Mouse (Mus musculus): Measurements from ENCODE around the gene Tmem132c. TPM values are rescaled to one million over a fixed set of nuclear protein-coding genes. Genes with fewer than 3 reads are reported as not detected.
A peak's percentile ranks its signal among the peaks of the same experiment; 100 is the strongest.

Tmem132c gene
- polyA plus RNA-seq, 1 experiment from 2014 or later, result 44.7 TPM

GRCm38 (mm10) chr5:127396889-127397288 is 155.3 kb downstream of the Tmem132c start:
- H3K27me3 ChIP-seq (ENCODE audit: low read depth, poor library complexity, severe bottlenecking), result no peaks in the 10 kb centered on the region
- H3K27ac ChIP-seq, result no peak overlapping the region
- no peak overlapping the region for H3K4me3 ChIP-seq
- H3K4me1 ChIP-seq, result peaks cover 27% of the 10 kb centered on the region
- no peaks in the 10 kb centered on the region for H3K9me3 ChIP-seq (replicated peaks)
- H3K36me3 ChIP-seq, result peaks cover 9% of the 10 kb centered on the region; the same call in 1 of the 2 replicates
- WGBS, result 76% methylated on average over 9 of the region's 9 CpGs
- DNase-seq (ENCODE audit: low spot score), result no peak

DNA sequence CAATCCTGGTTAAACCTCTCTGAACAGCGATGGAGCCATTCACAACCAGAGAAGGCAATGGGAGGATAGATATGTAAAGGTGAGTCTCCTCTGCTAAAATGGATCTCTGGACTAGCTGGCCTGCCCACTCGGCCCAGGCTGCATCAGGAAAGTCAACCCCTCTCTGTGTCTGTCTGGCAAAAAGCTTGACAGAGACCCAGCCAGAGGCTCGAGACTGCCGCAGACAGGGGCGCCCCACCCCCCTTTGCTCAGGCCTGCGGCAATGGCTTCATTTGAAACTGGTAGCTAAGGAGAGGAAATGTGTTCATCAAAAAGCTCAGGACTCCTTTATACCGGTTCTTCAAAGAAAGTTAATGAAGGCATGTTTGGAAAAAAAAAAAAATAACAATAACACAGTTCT is 156.4 kb downstream of the Tmem132c start:
- Histone ChIP-seq H3K27ac (peak overlapping the region; percentile 50), H3K36me3 (peaks cover 18% of the 10 kb centered on the region), H3K4me1 (peaks cover 27% of the 10 kb centered on the region), H3K4me3 (no peak overlapping the region), H3K9me3 (replicated peaks) (no peaks in the 10 kb centered on the region), H3K27me3 (ENCODE audit: low read depth, poor library complexity, severe bottlenecking) (no peaks in the 10 kb centered on the region)
- WGBS, result 10% methylated on average over 7 of the region's 7 CpGs
- DNase-seq (ENCODE audit: low spot score), result peak; percentile 58

GRCm38 (mm10) chr5:127405391-127406000 is 163.9 kb downstream of the Tmem132c start:
- WGBS, result 48% methylated on average over 18 of the region's 18 CpGs
- no peak overlapping the region for H3K4me3 ChIP-seq
- peaks cover 16% of the 10 kb centered on the region for H3K36me3 ChIP-seq
- H3K27ac ChIP-seq, result peak overlapping the region; percentile 67
- H3K27me3 ChIP-seq (ENCODE audit: low read depth, poor library complexity, severe bottlenecking), result no peaks in the 10 kb centered on the region
- no peak for DNase-seq (ENCODE audit: low spot score)
- H3K9me3 ChIP-seq (replicated peaks), result no peaks in the 10 kb centered on the region
- H3K4me1 ChIP-seq, result peaks cover 22% of the 10 kb centered on the region

- no peak overlapping the region for H3K4me3 ChIP-seq
- peaks cover 16% of the 10 kb centered on the region for H3K36me3 ChIP-seq
- peak overlapping the region; percentile 67 for H3K27ac ChIP-seq
- no peaks in the 10 kb centered on the region for H3K9me3 ChIP-seq (replicated peaks)
- 14% methylated on average over 9 of the region's 9 CpGs for WGBS
- H3K27me3 ChIP-seq (ENCODE audit: low read depth, poor library complexity, severe bottlenecking), result no peaks in the 10 kb centered on the region
- DNase-seq (ENCODE audit: low spot score), result no peak
- H3K4me1 ChIP-seq, result peaks cover 22% of the 10 kb centered on the region
These were observed 164.5 kb downstream of the Tmem132c start for GRCm38 (mm10) chr5:127406014-127406655.

DNA sequence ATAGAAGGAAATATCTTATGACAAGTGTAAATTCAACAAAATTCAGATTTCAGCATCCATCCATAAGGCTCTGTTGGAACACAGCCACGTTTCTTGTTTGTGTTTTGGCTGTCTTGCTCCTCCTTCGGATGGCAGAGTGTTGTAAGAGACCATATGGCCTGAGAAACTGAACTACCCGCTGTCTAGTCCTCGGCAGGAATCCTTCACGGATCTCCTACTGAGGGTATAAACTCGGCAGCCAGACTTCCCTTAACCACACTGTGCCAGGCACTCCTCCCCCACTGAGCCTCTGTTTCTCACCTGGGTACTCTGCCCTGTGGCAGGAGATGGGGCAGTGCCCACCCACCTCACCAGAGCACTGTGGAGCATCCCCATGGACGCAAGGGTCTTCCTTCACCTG is 174.9 kb downstream of the Tmem132c start:
- peaks cover 3% of the 10 kb centered on the region; the same call in 1 of the 2 replicates for H3K4me1 ChIP-seq
- DNase-seq (ENCODE audit: low spot score), result no peak
- no peak overlapping the region for H3K4me3 ChIP-seq
- 65% methylated on average over 7 of the region's 7 CpGs for whole genome bisulfite sequencing
- H3K36me3 ChIP-seq, result peaks cover 21% of the 10 kb centered on the region
- H3K27me3 ChIP-seq (ENCODE audit: low read depth, poor library complexity, severe bottlenecking), result no peaks in the 10 kb centered on the region
- no peaks in the 10 kb centered on the region for H3K9me3 ChIP-seq (replicated peaks)
- H3K27ac ChIP-seq, result no peak overlapping the region

GRCm38 (mm10) chr5:127423936-127424335 is 182.3 kb downstream of the Tmem132c start:
- no peaks in the 10 kb centered on the region for H3K9me3 ChIP-seq (replicated peaks)
- no peak overlapping the region for H3K4me3 ChIP-seq
- no peaks in the 10 kb centered on the region for H3K4me1 ChIP-seq
- H3K27me3 ChIP-seq (ENCODE audit: low read depth, poor library complexity, severe bottlenecking), result no peaks in the 10 kb centered on the region
- DNase-seq (ENCODE audit: low spot score), result no peak
- H3K36me3 ChIP-seq, result 0 out of 2 replicates have a peak, but pooled peaks cover 4% of the 10 kb centered on the region
- no peak overlapping the region for H3K27ac ChIP-seq

DNA sequence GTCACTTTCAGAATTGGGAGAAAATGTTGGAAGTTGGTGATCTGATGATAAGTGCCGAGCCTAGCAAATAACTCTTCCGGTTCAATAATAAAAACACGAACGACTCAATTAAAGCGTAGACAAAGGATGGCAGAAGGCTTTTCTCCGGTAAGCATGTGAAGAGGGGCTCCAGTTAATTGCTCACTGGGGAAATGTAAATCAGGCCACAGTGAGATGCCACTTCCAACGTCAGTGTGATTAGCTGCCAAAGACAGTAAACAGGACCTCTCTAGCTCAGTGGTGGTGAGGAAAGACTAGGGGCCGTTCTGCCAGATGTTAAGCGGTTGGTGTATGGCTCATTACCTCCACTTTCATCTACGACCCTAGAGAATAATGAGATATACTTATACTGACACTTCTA is 187.5 kb downstream of the Tmem132c start:
- Histone ChIP-seq H3K27me3 (ENCODE audit: low read depth, poor library complexity, severe bottlenecking) (no peaks in the 10 kb centered on the region), H3K9me3 (replicated peaks) (no peaks in the 10 kb centered on the region), H3K27ac (no peak overlapping the region), H3K36me3 (peaks cover 5% of the 10 kb centered on the region; the same call in 1 of the 2 replicates), H3K4me3 (no peak overlapping the region), H3K4me1 (no peaks in the 10 kb centered on the region)
- 46% methylated on average over 10 of the region's 10 CpGs for WGBS
- no peak for DNase-seq (ENCODE audit: low spot score)

DNA sequence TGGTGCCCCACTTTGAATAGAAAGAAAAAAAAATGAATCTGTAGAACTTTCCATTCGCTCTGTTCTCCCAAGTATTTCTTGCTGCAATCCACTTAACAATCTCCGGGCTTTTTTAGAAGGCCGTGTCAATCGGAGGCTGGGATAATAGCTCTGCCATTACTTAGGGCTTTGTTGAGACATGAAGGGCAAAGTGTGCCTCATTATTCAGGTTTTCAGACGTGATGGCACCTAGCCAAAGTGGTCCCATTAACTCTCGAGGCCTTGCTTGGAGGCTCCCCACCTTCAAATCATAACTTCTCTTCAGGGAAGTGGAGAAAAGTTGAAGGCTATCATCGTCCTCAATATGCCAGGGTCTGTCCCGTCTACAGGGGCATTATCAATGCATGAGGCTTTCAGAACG is 190.0 kb downstream of the Tmem132c start:
- no peak for DNase-seq (ENCODE audit: low spot score)
- peaks cover 6% of the 10 kb centered on the region; the same call in 1 of the 2 replicates for H3K36me3 ChIP-seq
- H3K4me1 ChIP-seq, result no peaks in the 10 kb centered on the region
- H3K4me3 ChIP-seq, result no peak overlapping the region
- no peaks in the 10 kb centered on the region for H3K27me3 ChIP-seq (ENCODE audit: low read depth, poor library complexity, severe bottlenecking)
- no peaks in the 10 kb centered on the region for H3K9me3 ChIP-seq (replicated peaks)
- WGBS, result 86% methylated on average over 9 of the region's 9 CpGs
- H3K27ac ChIP-seq, result no peak overlapping the region

GRCm38 (mm10) chr5:127436836-127437235 is 195.2 kb downstream of the Tmem132c start:
- Histone ChIP-seq H3K27me3 (ENCODE audit: low read depth, poor library complexity, severe bottlenecking) (no peaks in the 10 kb centered on the region), H3K4me3 (no peak overlapping the region), H3K4me1 (no peaks in the 10 kb centered on the region), H3K27ac (no peak overlapping the region), H3K36me3 (peaks cover 25% of the 10 kb centered on the region), H3K9me3 (replicated peaks) (no peaks in the 10 kb centered on the region)
- no peak for DNase-seq (ENCODE audit: low spot score)
- 96% methylated on average over 5 of the region's 5 CpGs for WGBS

DNA sequence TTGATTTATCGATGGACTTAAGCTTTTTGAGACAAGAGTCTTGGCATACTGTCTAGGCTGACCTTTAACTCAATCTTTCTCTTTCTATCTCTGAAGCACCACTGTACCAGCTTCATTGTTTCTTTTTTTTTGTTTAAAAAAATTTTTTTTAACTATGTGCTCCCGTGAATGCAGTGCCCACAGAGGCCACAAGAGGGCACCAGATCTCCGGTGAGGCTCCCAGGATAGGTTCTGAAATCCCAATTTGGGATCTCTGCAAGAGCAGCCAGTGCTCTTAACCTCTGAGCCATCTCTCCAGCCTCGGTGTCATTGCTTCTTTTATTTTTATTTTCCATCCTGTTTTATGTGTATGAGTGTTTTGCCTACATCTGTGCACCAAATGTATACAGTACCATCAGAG is 197.0 kb downstream of the Tmem132c start:
- Histone ChIP-seq H3K27me3 (ENCODE audit: low read depth, poor library complexity, severe bottlenecking) (no peaks in the 10 kb centered on the region), H3K27ac (no peak overlapping the region), H3K36me3 (peaks cover 25% of the 10 kb centered on the region), H3K4me3 (no peak overlapping the region), H3K4me1 (no peaks in the 10 kb centered on the region), H3K9me3 (replicated peaks) (no peaks in the 10 kb centered on the region)
- WGBS, result 86% methylated on average over 4 of the region's 4 CpGs
- DNase-seq (ENCODE audit: low spot score), result no peak

GRCm38 (mm10) chr5:127441963-127442362 is 200.4 kb downstream of the Tmem132c start:
- H3K4me1 ChIP-seq, result no peaks in the 10 kb centered on the region
- H3K27me3 ChIP-seq (ENCODE audit: low read depth, poor library complexity, severe bottlenecking), result no peaks in the 10 kb centered on the region
- WGBS, result 75% methylated on average over 10 of the region's 10 CpGs
- H3K9me3 ChIP-seq (replicated peaks), result no peaks in the 10 kb centered on the region
- no peak overlapping the region for H3K27ac ChIP-seq
- no peak for DNase-seq (ENCODE audit: low spot score)
- no peak overlapping the region for H3K4me3 ChIP-seq
- peaks cover 20% of the 10 kb centered on the region for H3K36me3 ChIP-seq

- H3K4me3 ChIP-seq, result no peak overlapping the region
- H3K4me1 ChIP-seq, result no peaks in the 10 kb centered on the region
- DNase-seq (ENCODE audit: low spot score), result peak; percentile 48
- H3K36me3 ChIP-seq, result peaks cover 8% of the 10 kb centered on the region; the same call in 1 of the 2 replicates
- H3K27ac ChIP-seq, result no peak overlapping the region
- no peaks in the 10 kb centered on the region for H3K27me3 ChIP-seq (ENCODE audit: low read depth, poor library complexity, severe bottlenecking)
- H3K9me3 ChIP-seq (replicated peaks), result 0 out of 2 replicates have a peak, but pooled peaks cover 2% of the 10 kb centered on the region
- WGBS, result 30% methylated on average over 4 of the region's 4 CpGs
These were observed 212.0 kb downstream of the Tmem132c start for GRCm38 (mm10) chr5:127453580-127453979.

GRCm38 (mm10) chr5:127454068-127454467 is 212.5 kb downstream of the Tmem132c start:
- no peak for DNase-seq (ENCODE audit: low spot score)
- no peak overlapping the region for H3K4me3 ChIP-seq
- WGBS, result 87% methylated on average over 7 of the region's 7 CpGs
- no peak overlapping the region for H3K27ac ChIP-seq
- no peaks in the 10 kb centered on the region for H3K9me3 ChIP-seq (replicated peaks)
- H3K4me1 ChIP-seq, result no peaks in the 10 kb centered on the region
- peaks cover 3% of the 10 kb centered on the region; the same call in 1 of the 2 replicates for H3K36me3 ChIP-seq
- H3K27me3 ChIP-seq (ENCODE audit: low read depth, poor library complexity, severe bottlenecking), result no peaks in the 10 kb centered on the region

Data from limb, embryonic 10.5 days (tissue).